Mouse (Mus musculus): ENCODE measurements around the gene Ebf1. TPM values are rescaled to one million over a fixed set of nuclear protein-coding genes. Genes with fewer than 3 reads are reported as not detected.

Ebf1 gene
- polyA plus RNA-seq, 1 experiment from 2014 or later: 52.9 TPM

- Histone ChIP-seq H3K9me3 (replicated peaks; ENCODE audit: control insufficient read depth, low read length, poor library complexity, severe bottlenecking) (no peaks in the 10 kb centered on the region), H3K27me3 (ENCODE audit: control insufficient read depth, insufficient read depth, low read depth, low read length) (no peaks in the 10 kb centered on the region), H3K27ac (ENCODE audit: low read length) (no peak overlapping the region), H3K4me1 (ENCODE audit: control insufficient read depth, insufficient read depth, low read length) (peaks cover 30% of the 10 kb centered on the region), H3K9ac (ENCODE audit: low read depth, low read length) (no peak overlapping the region), H3K4me2 (ENCODE audit: low read length) (no peak overlapping the region), H3K36me3 (ENCODE audit: control insufficient read depth, insufficient read depth, low read length) (no peaks in the 10 kb centered on the region), H3K4me3 (ENCODE audit: low read depth, low read length) (no peak overlapping the region)
- no peak for ATAC-seq
Measured at GRCm38 (mm10) chr11:44899554-44899953, 282.4 kb downstream of the Ebf1 start.

- no peak overlapping the region for H3K27ac ChIP-seq (ENCODE audit: low read length)
- peak; percentile 21; the same call in 1 of the 2 replicates for ATAC-seq
- H3K36me3 ChIP-seq (ENCODE audit: control insufficient read depth, insufficient read depth, low read length): no peaks in the 10 kb centered on the region
- no peaks in the 10 kb centered on the region for H3K9me3 ChIP-seq (replicated peaks; ENCODE audit: control insufficient read depth, low read length, poor library complexity, severe bottlenecking)
- H3K4me1 ChIP-seq (ENCODE audit: control insufficient read depth, insufficient read depth, low read length): peaks cover 33% of the 10 kb centered on the region
- H3K4me2 ChIP-seq (ENCODE audit: low read length): no peak overlapping the region; the same call in 1 of the 2 replicates
- H3K27me3 ChIP-seq (ENCODE audit: control insufficient read depth, insufficient read depth, low read depth, low read length): no peaks in the 10 kb centered on the region
- H3K9ac ChIP-seq (ENCODE audit: low read depth, low read length): no peak overlapping the region
- H3K4me3 ChIP-seq (ENCODE audit: low read depth, low read length): no peak overlapping the region
- 13% methylated on average over 7 of the region's 7 CpGs for WGBS
Measured at GRCm38 (mm10) chr11:44899965-44900364, 282.8 kb downstream of the Ebf1 start.

GRCm38 (mm10) chr11:44900496-44900895, 283.4 kb downstream of the Ebf1 start:
- H3K27ac ChIP-seq (ENCODE audit: low read length): no peak overlapping the region

GRCm38 (mm10) chr11:44901715-44902114, 284.6 kb downstream of the Ebf1 start:
- H3K27me3 ChIP-seq (ENCODE audit: control insufficient read depth, insufficient read depth, low read depth, low read length): no peaks in the 10 kb centered on the region
- H3K4me2 ChIP-seq (ENCODE audit: low read length): no peak overlapping the region
- no peaks in the 10 kb centered on the region for H3K36me3 ChIP-seq (ENCODE audit: control insufficient read depth, insufficient read depth, low read length)
- no peak overlapping the region for H3K4me3 ChIP-seq (ENCODE audit: low read depth, low read length)
- H3K27ac ChIP-seq (ENCODE audit: low read length): no peak overlapping the region
- 77% methylated on average over 2 of the region's 2 CpGs for WGBS
- peaks cover 31% of the 10 kb centered on the region for H3K4me1 ChIP-seq (ENCODE audit: control insufficient read depth, insufficient read depth, low read length)
- ATAC-seq: no peak
- H3K9ac ChIP-seq (ENCODE audit: low read depth, low read length): no peak overlapping the region
- no peaks in the 10 kb centered on the region for H3K9me3 ChIP-seq (replicated peaks; ENCODE audit: control insufficient read depth, low read length, poor library complexity, severe bottlenecking)

More at GRCm38 (mm10) chr11:44900496-44900895, 283.4 kb downstream of the Ebf1 start:
- H3K9ac ChIP-seq (ENCODE audit: low read depth, low read length): no peak overlapping the region
- no peaks in the 10 kb centered on the region for H3K27me3 ChIP-seq (ENCODE audit: control insufficient read depth, insufficient read depth, low read depth, low read length)
- peaks cover 33% of the 10 kb centered on the region for H3K4me1 ChIP-seq (ENCODE audit: control insufficient read depth, insufficient read depth, low read length)
- H3K36me3 ChIP-seq (ENCODE audit: control insufficient read depth, insufficient read depth, low read length): no peaks in the 10 kb centered on the region
- peak; percentile 66 for ATAC-seq
- WGBS: 12% methylated on average over 7 of the region's 7 CpGs
- no peaks in the 10 kb centered on the region for H3K9me3 ChIP-seq (replicated peaks; ENCODE audit: control insufficient read depth, low read length, poor library complexity, severe bottlenecking)
- peak overlapping the region; percentile 33 for H3K4me2 ChIP-seq (ENCODE audit: low read length)
- H3K4me3 ChIP-seq (ENCODE audit: low read depth, low read length): no peak overlapping the region

GRCm38 (mm10) chr11:44902165-44902564, 285.0 kb downstream of the Ebf1 start:
- no peak overlapping the region for H3K27ac ChIP-seq (ENCODE audit: low read length)
- H3K4me1 ChIP-seq (ENCODE audit: control insufficient read depth, insufficient read depth, low read length): peaks cover 28% of the 10 kb centered on the region
- no peak overlapping the region for H3K4me3 ChIP-seq (ENCODE audit: low read depth, low read length)
- WGBS: 34% methylated on average over 6 of the region's 6 CpGs
- no peak overlapping the region for H3K9ac ChIP-seq (ENCODE audit: low read depth, low read length)
- no peak for ATAC-seq
- no peaks in the 10 kb centered on the region for H3K27me3 ChIP-seq (ENCODE audit: control insufficient read depth, insufficient read depth, low read depth, low read length)
- H3K36me3 ChIP-seq (ENCODE audit: control insufficient read depth, insufficient read depth, low read length): no peaks in the 10 kb centered on the region
- no peak overlapping the region for H3K4me2 ChIP-seq (ENCODE audit: low read length)
- no peaks in the 10 kb centered on the region for H3K9me3 ChIP-seq (replicated peaks; ENCODE audit: control insufficient read depth, low read length, poor library complexity, severe bottlenecking)

GRCm38 (mm10) chr11:44904121-44904520, 287.0 kb downstream of the Ebf1 start:
- Histone ChIP-seq H3K4me2 (ENCODE audit: low read length) (no peak overlapping the region), H3K9me3 (replicated peaks; ENCODE audit: control insufficient read depth, low read length, poor library complexity, severe bottlenecking) (no peaks in the 10 kb centered on the region), H3K4me1 (ENCODE audit: control insufficient read depth, insufficient read depth, low read length) (peaks cover 28% of the 10 kb centered on the region), H3K4me3 (ENCODE audit: low read depth, low read length) (no peak overlapping the region), H3K27me3 (ENCODE audit: control insufficient read depth, insufficient read depth, low read depth, low read length) (no peaks in the 10 kb centered on the region), H3K36me3 (ENCODE audit: control insufficient read depth, insufficient read depth, low read length) (no peaks in the 10 kb centered on the region), H3K9ac (ENCODE audit: low read depth, low read length) (no peak overlapping the region), H3K27ac (ENCODE audit: low read length) (peak overlapping the region; percentile 45)
- ATAC-seq: no peak
- 12% methylated on average over 9 of the region's 9 CpGs for WGBS

- no peak for ATAC-seq
- peaks cover 18% of the 10 kb centered on the region for H3K4me1 ChIP-seq (ENCODE audit: control insufficient read depth, insufficient read depth, low read length)
- H3K4me3 ChIP-seq (ENCODE audit: low read depth, low read length): no peak overlapping the region
- no peaks in the 10 kb centered on the region for H3K36me3 ChIP-seq (ENCODE audit: control insufficient read depth, insufficient read depth, low read length)
- no peaks in the 10 kb centered on the region for H3K27me3 ChIP-seq (ENCODE audit: control insufficient read depth, insufficient read depth, low read depth, low read length)
- no peaks in the 10 kb centered on the region for H3K9me3 ChIP-seq (replicated peaks; ENCODE audit: control insufficient read depth, low read length, poor library complexity, severe bottlenecking)
- WGBS: 74% methylated on average over 5 of the region's 5 CpGs
- no peak overlapping the region for H3K27ac ChIP-seq (ENCODE audit: low read length)
- no peak overlapping the region for H3K9ac ChIP-seq (ENCODE audit: low read depth, low read length)
- H3K4me2 ChIP-seq (ENCODE audit: low read length): no peak overlapping the region
Measured at GRCm38 (mm10) chr11:44906456-44906855, 289.3 kb downstream of the Ebf1 start.

GRCm38 (mm10) chr11:44911765-44912164, 294.6 kb downstream of the Ebf1 start:
- Histone ChIP-seq H3K9ac (ENCODE audit: low read depth, low read length) (no peak overlapping the region), H3K27me3 (ENCODE audit: control insufficient read depth, insufficient read depth, low read depth, low read length) (no peaks in the 10 kb centered on the region; the same call in none of the 2 replicates), H3K4me2 (ENCODE audit: low read length) (no peak overlapping the region), H3K9me3 (replicated peaks; ENCODE audit: control insufficient read depth, low read length, poor library complexity, severe bottlenecking) (no peaks in the 10 kb centered on the region), H3K4me1 (ENCODE audit: control insufficient read depth, insufficient read depth, low read length) (no peaks in the 10 kb centered on the region), H3K36me3 (ENCODE audit: control insufficient read depth, insufficient read depth, low read length) (no peaks in the 10 kb centered on the region), H3K27ac (ENCODE audit: low read length) (no peak overlapping the region), H3K4me3 (ENCODE audit: low read depth, low read length) (no peak overlapping the region)
- no peak for ATAC-seq
- WGBS: 41% methylated on average over 1 of the region's 1 CpGs

GRCm38 (mm10) chr11:44913806-44914205, 296.7 kb downstream of the Ebf1 start:
- no peak overlapping the region for H3K4me3 ChIP-seq (ENCODE audit: low read depth, low read length)
- H3K27me3 ChIP-seq (ENCODE audit: control insufficient read depth, insufficient read depth, low read depth, low read length): no peaks in the 10 kb centered on the region; the same call in none of the 2 replicates
- H3K9me3 ChIP-seq (replicated peaks; ENCODE audit: control insufficient read depth, low read length, poor library complexity, severe bottlenecking): no peaks in the 10 kb centered on the region
- no peaks in the 10 kb centered on the region for H3K4me1 ChIP-seq (ENCODE audit: control insufficient read depth, insufficient read depth, low read length)
- no peak overlapping the region for H3K9ac ChIP-seq (ENCODE audit: low read depth, low read length)
- H3K36me3 ChIP-seq (ENCODE audit: control insufficient read depth, insufficient read depth, low read length): no peaks in the 10 kb centered on the region
- WGBS: 83% methylated on average over 5 of the region's 5 CpGs
- ATAC-seq: no peak
- H3K27ac ChIP-seq (ENCODE audit: low read length): no peak overlapping the region
- H3K4me2 ChIP-seq (ENCODE audit: low read length): no peak overlapping the region

All from midbrain, embryonic 16.5 days (tissue).